Mouse (Mus musculus) embryonic facial prominence, embryonic 14.5 days (tissue): ENCODE data around the gene Pdzrn4. TPM values are rescaled to one million over a fixed set of nuclear protein-coding genes. Genes with fewer than 3 reads are reported as not detected.
A peak's percentile ranks its signal among the peaks of the same experiment; 100 is the strongest.
"Not testable (repeated sequence)": the region's sequence is repeated elsewhere in the genome, so short reads cannot be mapped to it uniquely, and the experiment has no call there.

Source experiments
- ATAC-seq: fragments of 200-750 bp; cut with Nextera tagmentation; 2 replicates; pipeline ENCODE4 v1.8.0; 2017; ENCODE audit warnings: low read depth, moderate number of reproducible peaks, moderate TSS enrichment
- DNase-seq: peaks from one replicate; pipeline ENCODE4 v3.0.0-alpha.2; 2015; ENCODE audit warnings: low spot score
- H3K27ac ChIP-seq: fragments of 300-500 bp; sonication (generic); replicated peaks from 2 replicates; pipeline ENCODE4 v1.5.1; 2014; ENCODE audit warnings: low read depth, mild to moderate bottlenecking, low read length, moderate library complexity
- H3K27me3 ChIP-seq: fragments of 300-500 bp; sonication (generic); replicated peaks from 2 replicates; pipeline ENCODE4 v1.6.1; 2014; ENCODE audit warnings: low read length; ENCODE audit not compliant: control insufficient read depth, insufficient read depth
- H3K36me3 ChIP-seq: fragments of 300-500 bp; sonication (generic); 2 replicates; pipeline ENCODE4 v1.6.1; 2014; ENCODE audit warnings: low read length, mixed read lengths; ENCODE audit not compliant: control insufficient read depth, insufficient read depth
- H3K4me1 ChIP-seq: fragments of 300-500 bp; sonication (generic); 2 replicates; pipeline ENCODE4 v1.6.1; 2014; ENCODE audit warnings: antibody characterized with exemption, low read length; ENCODE audit not compliant: control insufficient read depth, insufficient read depth
- H3K4me2 ChIP-seq: fragments of 300-500 bp; sonication (generic); 2 replicates; pipeline ENCODE4 v1.6.1; 2014; ENCODE audit warnings: low read depth, mild to moderate bottlenecking, low read length, moderate library complexity, mixed read lengths
- H3K4me3 ChIP-seq: fragments of 300-500 bp; sonication (generic); 2 replicates; pipeline ENCODE4 v1.5.1; 2014; ENCODE audit warnings: low read depth, mild to moderate bottlenecking, low read length
- H3K9ac ChIP-seq: fragments of 300-500 bp; sonication (generic); 2 replicates; pipeline ENCODE4 v1.6.1; 2014; ENCODE audit warnings: low read depth, mild to moderate bottlenecking, low read length, moderate library complexity, mixed read lengths
- H3K9me3 ChIP-seq: fragments of 300-500 bp; sonication (generic); 2 replicates; pipeline ENCODE4 v1.6.1; 2016; ENCODE audit warnings: low read length; ENCODE audit not compliant: control insufficient read depth
- WGBS: fragments of 180-500 bp; shearing (Covaris S2); extraction: QIAGEN DNeasy Blood & Tissue Kit; methylation state at CpG from one replicate; pipeline ENCODE4 v1.1.7; 2014; 5-methylcytosine and 5-hydroxymethylcytosine counted together
- polyA plus RNA-seq: library from polyadenylated mRNA; unstranded; fragments of >200 nt; fragmentation: Nextera tagmentation; extraction: Ambion mirVana; gene quantifications from 2 replicates; pipeline ENCODE4 v1.2.1, GENCODE M21; 2014

Gene Pdzrn4
- polyA plus RNA-seq: 4.3 and 4.4 TPM in 2 replicates

- WGBS: 1% methylated on average over 49 of the region's 65 CpGs
- DNase-seq (peak; percentile 40), ATAC-seq (peak; percentile 76)
- H3K9ac ChIP-seq: peak within 1 kb of the TSS; percentile 70
- H3K9me3 ChIP-seq: no peaks in the 10 kb centered on the region
- H3K36me3 ChIP-seq: no peaks in the 10 kb centered on the region
- H3K4me2 ChIP-seq: peak within 1 kb of the TSS; percentile 98
- H3K4me3 ChIP-seq: peak within 1 kb of the TSS; percentile 57
- 0 out of 2 replicates have a peak within 1 kb of the TSS, but pooled peaks have one; percentile 16 for H3K27ac ChIP-seq
- peaks cover 13% of the 10 kb centered on the region; the same call in 1 of the 2 replicates for H3K4me1 ChIP-seq
- H3K27me3 ChIP-seq: peaks cover 24% of the 10 kb centered on the region
These were observed at the start of gene Pdzrn4 for GRCm38 (mm10) chr15:92396770-92397608. Gene Pdzrn4, plus strand, starts transcription at chr15:92396881.

GRCm38 (mm10) chr15:92347426-92347825 is 49.3 kb upstream of the Pdzrn4 start:
- DNase-seq (no peak), ATAC-seq (no peak)
- H3K27me3 ChIP-seq: no peaks in the 10 kb centered on the region
- H3K36me3 ChIP-seq: no peaks in the 10 kb centered on the region
- no peak overlapping the region for H3K9ac ChIP-seq
- 52% methylated on average over 4 of the region's 4 CpGs for WGBS
- no peak overlapping the region for H3K4me2 ChIP-seq
- H3K4me1 ChIP-seq: no peaks in the 10 kb centered on the region; the same call in 1 of the 2 replicates
- H3K27ac ChIP-seq: no peak overlapping the region
- H3K4me3 ChIP-seq: no peak overlapping the region
- H3K9me3 ChIP-seq: 0 out of 2 replicates have a peak, but pooled peaks cover 3% of the 10 kb centered on the region

GRCm38 (mm10) chr15:92347902-92348301 is 48.8 kb upstream of the Pdzrn4 start:
- peak; percentile 28 for DNase-seq
- no peaks in the 10 kb centered on the region for H3K9me3 ChIP-seq
- H3K4me1 ChIP-seq: no peaks in the 10 kb centered on the region; the same call in 1 of the 2 replicates
- no peak overlapping the region for H3K4me3 ChIP-seq
- H3K9ac ChIP-seq: no peak overlapping the region
- H3K36me3 ChIP-seq: no peaks in the 10 kb centered on the region
- no peaks in the 10 kb centered on the region for H3K27me3 ChIP-seq
- WGBS: 26% methylated on average over 3 of the region's 3 CpGs
- H3K27ac ChIP-seq: no peak overlapping the region
- peak; percentile 57; the same call in 1 of the 2 replicates for ATAC-seq
- no peak overlapping the region for H3K4me2 ChIP-seq

DNA sequence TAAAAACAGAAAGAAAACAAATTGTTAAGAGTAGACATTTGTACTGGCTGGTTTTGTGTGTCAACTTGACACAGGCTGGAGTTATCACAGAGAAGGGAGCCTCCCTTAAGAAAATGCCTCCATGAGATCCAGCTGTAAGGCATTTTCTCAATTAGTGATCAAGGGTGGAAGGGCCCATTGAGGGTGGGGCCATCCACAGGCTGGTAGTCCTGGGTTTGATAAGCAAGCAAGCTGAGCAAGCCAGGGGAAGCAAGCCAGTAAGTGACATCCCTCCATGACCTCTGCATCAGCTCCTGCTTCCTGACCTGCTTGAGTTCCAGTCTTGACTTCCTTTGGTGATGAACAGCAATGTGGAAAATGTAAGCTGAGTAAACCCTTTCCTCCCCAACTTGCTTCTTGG is 48.2 kb upstream of the Pdzrn4 start:
- ATAC-seq, H3K27me3 ChIP-seq, H3K4me2 ChIP-seq, H3K4me3 ChIP-seq, H3K9me3 ChIP-seq, H3K9ac ChIP-seq, H3K4me1 ChIP-seq, H3K36me3 ChIP-seq, DNase-seq, H3K27ac ChIP-seq: not testable (repeated sequence)

DNA sequence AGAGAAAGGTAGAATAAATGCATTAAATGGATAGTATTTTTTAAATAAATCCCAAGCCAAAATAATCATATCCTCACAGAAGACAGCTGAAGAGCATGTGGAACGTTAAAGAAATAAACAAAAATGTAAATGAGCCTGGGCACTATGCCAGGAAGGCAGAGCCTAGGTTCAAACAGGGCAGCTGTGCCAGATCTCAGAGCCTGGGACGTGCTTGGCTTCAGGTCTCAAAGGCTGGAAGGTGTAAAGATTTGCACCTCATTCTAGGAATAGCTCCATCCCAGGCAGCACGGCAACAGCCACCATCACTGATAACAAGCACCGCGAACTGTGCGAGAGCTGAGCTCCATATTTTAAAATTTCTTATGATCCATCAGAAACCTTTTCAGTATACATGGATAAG is 32.5 kb upstream of the Pdzrn4 start:
- no peak overlapping the region for H3K9ac ChIP-seq
- H3K9me3 ChIP-seq: no peaks in the 10 kb centered on the region
- H3K4me1 ChIP-seq: no peaks in the 10 kb centered on the region
- no peaks in the 10 kb centered on the region for H3K27me3 ChIP-seq
- H3K27ac ChIP-seq: no peak overlapping the region
- no peaks in the 10 kb centered on the region for H3K36me3 ChIP-seq
- ATAC-seq (no peak), DNase-seq (peak; percentile 61)
- H3K4me3 ChIP-seq: no peak overlapping the region
- H3K4me2 ChIP-seq: no peak overlapping the region
- 63% methylated on average over 6 of the region's 6 CpGs for WGBS

DNA sequence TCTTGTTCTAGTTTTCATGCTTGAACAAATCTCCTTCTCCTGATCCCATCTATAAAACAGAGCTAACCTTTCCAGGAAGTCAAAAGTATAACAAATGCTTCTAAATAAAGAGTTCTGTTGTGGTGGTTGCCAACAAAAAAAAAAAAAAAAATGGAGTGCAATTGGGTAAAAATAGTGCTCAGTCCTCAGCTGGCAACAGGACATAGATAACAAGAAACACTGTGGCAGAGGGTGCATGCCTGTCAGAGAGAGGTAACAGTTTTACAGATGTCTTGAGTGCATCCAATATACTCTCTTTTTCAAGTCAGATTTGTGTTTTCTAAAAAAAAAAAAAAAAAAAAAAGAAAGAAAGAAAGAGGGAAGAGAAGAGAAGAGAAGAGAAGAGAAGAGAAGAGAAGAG is 32.1 kb upstream of the Pdzrn4 start:
- no peaks in the 10 kb centered on the region for H3K27me3 ChIP-seq
- no peaks in the 10 kb centered on the region for H3K9me3 ChIP-seq
- no peaks in the 10 kb centered on the region for H3K36me3 ChIP-seq
- H3K9ac ChIP-seq: no peak overlapping the region
- H3K4me1 ChIP-seq: no peaks in the 10 kb centered on the region
- no peak for DNase-seq
- no peak overlapping the region for H3K4me3 ChIP-seq
- H3K27ac ChIP-seq: no peak overlapping the region
- ATAC-seq: no peak
- no peak overlapping the region for H3K4me2 ChIP-seq

- 88% methylated on average over 5 of the region's 5 CpGs for WGBS
- Histone ChIP-seq H3K9ac (no peak overlapping the region), H3K27ac (no peak overlapping the region), H3K4me1 (peaks cover 13% of the 10 kb centered on the region; the same call in 1 of the 2 replicates), H3K4me2 (no peak overlapping the region), H3K27me3 (peaks cover 24% of the 10 kb centered on the region), H3K36me3 (no peaks in the 10 kb centered on the region), H3K4me3 (no peak overlapping the region), H3K9me3 (no peaks in the 10 kb centered on the region)
- ATAC-seq: no peak
- DNase-seq: no peak
These were observed 1.9 kb upstream of the Pdzrn4 start for GRCm38 (mm10) chr15:92394811-92395210.

- H3K4me2 ChIP-seq: peak overlapping the region; percentile 29
- H3K9me3 ChIP-seq: no peaks in the 10 kb centered on the region
- no peak for ATAC-seq
- H3K27ac ChIP-seq: peak overlapping the region; percentile 28; the same call in 1 of the 2 replicates
- H3K36me3 ChIP-seq: no peaks in the 10 kb centered on the region
- no peak overlapping the region for H3K9ac ChIP-seq
- H3K4me1 ChIP-seq: peaks cover 13% of the 10 kb centered on the region; the same call in 1 of the 2 replicates
- DNase-seq: no peak
- peaks cover 24% of the 10 kb centered on the region for H3K27me3 ChIP-seq
- WGBS: 22% methylated on average over 2 of the region's 2 CpGs
- H3K4me3 ChIP-seq: no peak overlapping the region
These were observed 2.1 kb downstream of the Pdzrn4 start for GRCm38 (mm10) chr15:92398747-92399146.
